Mouse (Mus musculus): ENCODE results near the gene Krtap4-6. TPM values are rescaled to one million over a fixed set of nuclear protein-coding genes. Genes with fewer than 3 reads are reported as not detected.

Krtap4-6 gene
- polyA plus RNA-seq, 1 experiment from 2014 or later, result not detected

DNA sequence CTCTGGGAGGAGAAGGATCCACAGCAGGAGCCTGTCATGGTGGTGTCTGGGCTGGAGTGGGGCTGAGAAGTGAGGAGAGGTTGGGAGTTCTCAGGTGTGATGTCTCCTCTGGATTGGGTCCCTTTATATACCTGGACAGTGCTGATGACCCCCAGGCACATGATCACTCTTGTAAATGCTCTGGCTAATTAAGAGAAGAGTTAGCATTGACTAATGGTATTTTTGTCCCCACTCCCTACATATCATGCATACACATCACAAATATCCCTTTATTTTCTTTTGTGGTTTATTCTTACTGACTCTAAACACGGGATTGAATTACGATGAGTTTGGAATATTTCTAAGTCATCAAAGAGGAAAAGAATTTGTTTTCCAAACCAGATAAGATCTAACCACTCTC lies 45.4 kb downstream of the Krtap4-6 start, which contains the start of gene Gm11562:
Gene Gm11562 (minus strand): TSS at position 101 of the 400 bp plus-strand sequence.
- Histone ChIP-seq H3K4me2 (ENCODE audit: low read depth, low read length) (no peak within 1 kb of the TSS), H3K4me3 (ENCODE audit: low read depth, low read length) (no peak within 1 kb of the TSS), H3K9me3 (replicated peaks; ENCODE audit: control insufficient read depth, low read length) (no peaks in the 10 kb centered on the region), H3K27me3 (ENCODE audit: control insufficient read depth, insufficient read depth, low read depth, low read length) (no peaks in the 10 kb centered on the region), H3K4me1 (ENCODE audit: control insufficient read depth, low read depth, low read length) (no peaks in the 10 kb centered on the region), H3K27ac (ENCODE audit: low read length) (no peak within 1 kb of the TSS), H3K36me3 (ENCODE audit: control insufficient read depth, insufficient read depth) (no peaks in the 10 kb centered on the region), H3K9ac (ENCODE audit: low read depth, low read length) (no peak within 1 kb of the TSS)
- 55% methylated on average over 2 of the region's 2 CpGs for WGBS (ENCODE audit: insufficient replicate concordance)
- no peak for ATAC-seq (ENCODE audit: low read depth)

Other genes with a start within 250 kb of the Krtap4-6 start
- 0.05 TPM in 1 of 2 replicates, not detected in the other for gene Krt12, start 243.7 kb downstream of the Krtap4-6 start, polyA plus RNA-seq (2015; fragmentation: Nextera tagmentation; extraction: Ambion mirVana)
- gene Krt20, start 227.8 kb downstream of the Krtap4-6 start, polyA plus RNA-seq (2015; fragmentation: Nextera tagmentation; extraction: Ambion mirVana), result 33.8 and 34.8 TPM in 2 replicates
- gene Krt23, start 172.8 kb downstream of the Krtap4-6 start, polyA plus RNA-seq (2015; fragmentation: Nextera tagmentation; extraction: Ambion mirVana), result 1.4 and 1.5 TPM in 2 replicates
- gene Krt39, start 144.6 kb downstream of the Krtap4-6 start, polyA plus RNA-seq (2015; fragmentation: Nextera tagmentation; extraction: Ambion mirVana), result not detected in 2 replicates
- gene Krt40, start 122.8 kb downstream of the Krtap4-6 start, polyA plus RNA-seq (2015; fragmentation: Nextera tagmentation; extraction: Ambion mirVana), result not detected in 2 replicates
- gene Krtap3-3, start 115.1 kb downstream of the Krtap4-6 start, polyA plus RNA-seq (2015; fragmentation: Nextera tagmentation; extraction: Ambion mirVana), result not detected in 2 replicates
- gene Krtap3-2, start 109.1 kb downstream of the Krtap4-6 start, polyA plus RNA-seq (2015; fragmentation: Nextera tagmentation; extraction: Ambion mirVana), result not detected in 2 replicates
- gene Gm11939, start 106.5 kb downstream of the Krtap4-6 start, polyA plus RNA-seq (2015; fragmentation: Nextera tagmentation; extraction: Ambion mirVana), result not detected in 2 replicates
- not detected in 2 replicates for gene Krtap3-1, start 99.3 kb downstream of the Krtap4-6 start, polyA plus RNA-seq (2015; fragmentation: Nextera tagmentation; extraction: Ambion mirVana)
- not detected in 2 replicates for gene Krtap1-5, start 84.9 kb downstream of the Krtap4-6 start, polyA plus RNA-seq (2015; fragmentation: Nextera tagmentation; extraction: Ambion mirVana)
- not detected in 2 replicates for gene Krtap1-4, start 82.3 kb downstream of the Krtap4-6 start, polyA plus RNA-seq (2015; fragmentation: Nextera tagmentation; extraction: Ambion mirVana)
- not detected in 2 replicates for gene Krtap1-3, start 74.6 kb downstream of the Krtap4-6 start, polyA plus RNA-seq (2015; fragmentation: Nextera tagmentation; extraction: Ambion mirVana)
- gene Krtap9-3, start 67.9 kb downstream of the Krtap4-6 start, polyA plus RNA-seq (2015; fragmentation: Nextera tagmentation; extraction: Ambion mirVana), result not detected in 2 replicates
- gene Gm11938, start 62.7 kb downstream of the Krtap4-6 start, polyA plus RNA-seq (2015; fragmentation: Nextera tagmentation; extraction: Ambion mirVana), result not detected in 2 replicates
- not detected in 2 replicates for gene Gm11937, start 55.8 kb downstream of the Krtap4-6 start, polyA plus RNA-seq (2015; fragmentation: Nextera tagmentation; extraction: Ambion mirVana)
- not detected in 2 replicates for gene Krtap2-4, start 51.1 kb downstream of the Krtap4-6 start, polyA plus RNA-seq (2015; fragmentation: Nextera tagmentation; extraction: Ambion mirVana)
- gene Gm11562, start 45.5 kb downstream of the Krtap4-6 start, polyA plus RNA-seq (2015; fragmentation: Nextera tagmentation; extraction: Ambion mirVana), result not detected in 2 replicates
- not detected in 2 replicates for gene Krtap4-1, start 37.7 kb downstream of the Krtap4-6 start, polyA plus RNA-seq (2015; fragmentation: Nextera tagmentation; extraction: Ambion mirVana)
- gene Krtap4-2, start 30.9 kb downstream of the Krtap4-6 start, polyA plus RNA-seq (2015; fragmentation: Nextera tagmentation; extraction: Ambion mirVana), result not detected in 2 replicates
- not detected in 2 replicates for gene Krtap4-7, start 21.9 kb downstream of the Krtap4-6 start, polyA plus RNA-seq (2015; fragmentation: Nextera tagmentation; extraction: Ambion mirVana)
- gene Gm11555, start 15.7 kb downstream of the Krtap4-6 start, polyA plus RNA-seq (2015; fragmentation: Nextera tagmentation; extraction: Ambion mirVana), result not detected in 2 replicates
- not detected in 2 replicates for gene Gm11563, start 7.0 kb downstream of the Krtap4-6 start, polyA plus RNA-seq (2015; fragmentation: Nextera tagmentation; extraction: Ambion mirVana)
- gene Gm14190, start 24.8 kb upstream of the Krtap4-6 start, polyA plus RNA-seq (2015; fragmentation: Nextera tagmentation; extraction: Ambion mirVana), result not detected in 2 replicates
- not detected in 2 replicates for gene Gm14180, start 68.3 kb upstream of the Krtap4-6 start, polyA plus RNA-seq (2015; fragmentation: Nextera tagmentation; extraction: Ambion mirVana)
- gene Gm11595, start 107.0 kb upstream of the Krtap4-6 start, polyA plus RNA-seq (2015; fragmentation: Nextera tagmentation; extraction: Ambion mirVana), result not detected in 2 replicates
- gene Krtap4-8, start 114.7 kb upstream of the Krtap4-6 start, polyA plus RNA-seq (2015; fragmentation: Nextera tagmentation; extraction: Ambion mirVana), result not detected in 2 replicates
- not detected in 2 replicates for gene Krtap4-9, start 119.2 kb upstream of the Krtap4-6 start, polyA plus RNA-seq (2015; fragmentation: Nextera tagmentation; extraction: Ambion mirVana)
- not detected in 2 replicates for gene Gm11596, start 127.5 kb upstream of the Krtap4-6 start, polyA plus RNA-seq (2015; fragmentation: Nextera tagmentation; extraction: Ambion mirVana)
- not detected in 2 replicates for gene Gm11569, start 133.0 kb upstream of the Krtap4-6 start, polyA plus RNA-seq (2015; fragmentation: Nextera tagmentation; extraction: Ambion mirVana)
- gene Gm11554, start 138.5 kb upstream of the Krtap4-6 start, polyA plus RNA-seq (2015; fragmentation: Nextera tagmentation; extraction: Ambion mirVana), result not detected in 2 replicates
- not detected in 2 replicates for gene Krtap4-13, start 143.9 kb upstream of the Krtap4-6 start, polyA plus RNA-seq (2015; fragmentation: Nextera tagmentation; extraction: Ambion mirVana)
- gene Gm11564, start 149.7 kb upstream of the Krtap4-6 start, polyA plus RNA-seq (2015; fragmentation: Nextera tagmentation; extraction: Ambion mirVana), result not detected in 2 replicates
- not detected in 2 replicates for gene 2300003K06Rik, start 172.1 kb upstream of the Krtap4-6 start, polyA plus RNA-seq (2015; fragmentation: Nextera tagmentation; extraction: Ambion mirVana)
- not detected in 2 replicates for gene Krtap4-16, start 185.6 kb upstream of the Krtap4-6 start, polyA plus RNA-seq (2015; fragmentation: Nextera tagmentation; extraction: Ambion mirVana)
- not detected in 2 replicates for gene Gm11568, start 192.0 kb upstream of the Krtap4-6 start, polyA plus RNA-seq (2015; fragmentation: Nextera tagmentation; extraction: Ambion mirVana)
- not detected in 2 replicates for gene Gm11559, start 198.5 kb upstream of the Krtap4-6 start, polyA plus RNA-seq (2015; fragmentation: Nextera tagmentation; extraction: Ambion mirVana)
- gene Krtap9-1, start 207.4 kb upstream of the Krtap4-6 start, polyA plus RNA-seq (2015; fragmentation: Nextera tagmentation; extraction: Ambion mirVana), result not detected in 2 replicates
- gene Gm11567, start 213.2 kb upstream of the Krtap4-6 start, polyA plus RNA-seq (2015; fragmentation: Nextera tagmentation; extraction: Ambion mirVana), result not detected in 2 replicates
- gene Krtap31-1, start 242.0 kb upstream of the Krtap4-6 start, polyA plus RNA-seq (2015; fragmentation: Nextera tagmentation; extraction: Ambion mirVana), result not detected in 2 replicates
- gene Gm11565, start 248.8 kb upstream of the Krtap4-6 start, polyA plus RNA-seq (2015; fragmentation: Nextera tagmentation; extraction: Ambion mirVana), result not detected in 2 replicates

Measured in liver, embryonic 16.5 days (tissue).